Mouse (Mus musculus): ENCODE results near the gene Fam183b. TPM values are rescaled to one million over a fixed set of nuclear protein-coding genes. Genes with fewer than 3 reads are reported as not detected.
"Not testable (repeated sequence)": the region's sequence is repeated elsewhere in the genome, so short reads cannot be mapped to it uniquely, and the experiment has no call there.

The Fam183b gene
- not detected for total RNA-seq (2021)
- long read RNA-seq, experiment 1: 0 reads
- long read RNA-seq, experiment 2: 0 reads

DNA sequence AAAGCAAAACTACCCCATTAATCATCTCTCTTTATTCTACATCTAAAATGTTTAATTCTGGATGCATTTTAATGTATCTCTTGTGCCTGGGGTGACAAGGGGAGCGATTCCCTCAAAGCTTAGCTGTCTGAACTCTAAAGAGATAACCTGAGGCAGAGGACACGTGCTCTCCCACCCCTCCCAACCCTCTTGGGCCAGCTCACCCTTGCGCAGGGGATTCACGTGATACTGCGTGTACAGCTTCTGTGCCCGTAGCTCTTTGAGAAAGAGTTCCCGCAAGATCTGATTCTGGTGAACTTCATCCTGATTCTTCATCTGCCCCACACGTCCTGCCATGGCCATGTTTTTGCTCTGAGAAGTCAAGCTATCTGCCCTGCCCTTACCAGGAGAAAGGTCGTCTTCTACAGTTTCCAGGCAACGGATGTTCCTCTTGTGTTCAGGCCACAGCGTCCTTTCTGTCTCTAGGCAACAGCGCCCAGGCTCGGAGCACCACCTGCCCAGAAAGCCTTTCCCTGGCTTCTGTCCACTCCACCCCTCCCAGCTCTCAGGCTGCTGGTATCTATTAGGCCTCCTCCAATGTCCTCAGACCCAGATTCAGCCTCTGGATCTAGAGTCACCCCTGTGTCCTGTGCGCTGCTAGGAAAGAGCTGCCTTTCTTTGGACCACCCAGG lies at the start of gene Fam183b:
TSS of gene Fam183b (minus strand) at position 403 of the 671 bp plus-strand sequence.
- DNase-seq: peak; percentile 7 to 39

DNA sequence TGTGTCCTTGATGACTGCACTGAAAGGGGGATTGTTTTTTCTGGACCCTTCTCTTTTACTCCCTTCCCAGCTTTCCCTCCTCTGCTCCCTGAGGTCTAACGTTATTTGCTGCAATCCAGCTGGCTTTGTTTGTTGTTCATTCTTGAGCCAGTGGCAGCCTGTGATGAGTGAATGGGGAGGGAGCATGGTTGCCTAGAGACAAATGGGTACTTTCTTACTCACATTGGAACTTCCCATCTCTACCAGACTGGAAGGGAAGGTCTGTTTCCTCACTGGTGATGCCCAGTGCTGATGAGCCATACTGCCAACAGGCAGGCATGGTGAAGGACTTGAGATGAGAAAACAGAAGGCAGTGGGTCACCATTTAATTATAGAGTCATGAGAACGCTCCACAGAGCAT lies 48.0 kb upstream of the Fam183b start:
- DNase-seq: no peak

DNA sequence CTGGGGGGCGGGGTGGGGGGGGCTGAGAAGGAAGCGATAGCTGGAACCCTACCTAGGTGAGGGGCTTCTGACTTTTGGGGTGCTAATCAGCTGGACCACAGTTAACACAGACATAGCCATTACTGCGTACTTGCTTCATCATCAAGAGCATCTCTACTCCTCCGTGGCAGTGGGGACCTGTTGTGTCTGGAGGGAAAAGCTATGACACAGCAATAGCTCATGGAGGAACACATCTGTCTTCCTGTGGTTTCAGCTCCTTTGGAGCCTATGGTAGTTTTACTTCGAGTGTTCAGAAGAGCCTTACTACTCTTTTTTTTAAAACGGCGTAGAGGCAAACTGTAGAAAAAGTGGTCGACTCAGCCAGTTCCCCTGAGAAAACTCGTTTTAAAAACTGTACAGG lies 45.9 kb upstream of the Fam183b start:
- no peak for DNase-seq

DNA sequence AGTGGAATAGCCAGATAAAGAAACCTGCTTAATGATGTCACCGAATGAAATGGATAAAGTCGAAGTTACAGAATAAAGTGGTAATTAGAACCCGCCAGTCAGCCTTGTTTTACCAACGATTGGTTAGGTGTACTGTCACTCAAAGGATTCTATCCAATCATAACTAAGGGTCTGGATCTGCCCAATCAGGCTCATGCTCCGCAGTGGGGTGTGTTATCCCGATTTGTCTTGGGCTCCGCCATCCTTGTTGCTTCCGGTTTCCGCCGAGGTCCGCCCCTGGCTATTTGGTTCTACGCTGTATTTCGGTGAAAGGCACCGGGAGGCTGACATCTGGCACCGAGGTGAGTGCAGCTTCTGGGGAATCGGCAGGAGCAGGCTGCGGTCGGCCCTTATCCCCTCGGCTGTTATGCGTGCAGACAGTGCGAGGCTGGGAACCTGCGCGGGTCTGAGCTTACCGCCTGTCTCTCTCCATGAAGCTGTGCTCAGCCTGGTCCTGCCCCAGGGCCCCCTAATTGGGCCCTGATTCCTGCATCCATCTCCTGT lies 45.2 kb upstream of the Fam183b start, which contains the start of gene Gm12258:
TSS of gene Gm12258 (plus strand) at position 240 of the 543 bp plus-strand sequence.
- peak; percentile 97 for DNase-seq

DNA sequence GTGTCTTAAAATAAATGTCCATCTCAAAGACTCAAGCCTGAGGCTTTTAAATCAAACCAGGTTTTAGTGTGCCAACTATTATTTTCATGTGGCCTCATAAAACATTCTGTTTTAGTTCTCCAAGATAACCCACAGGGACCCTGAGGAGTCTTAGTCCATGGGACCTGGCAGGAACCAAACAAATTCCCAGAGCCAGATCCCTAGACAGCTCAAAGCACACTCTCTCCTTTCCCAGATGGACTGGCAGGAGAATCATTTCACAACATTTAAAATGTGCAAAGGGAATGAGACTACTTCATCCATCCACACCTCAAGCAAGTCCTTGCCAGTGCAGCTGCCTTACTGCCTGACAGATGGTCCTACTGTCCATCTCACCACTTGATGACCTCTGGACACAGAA lies 37.2 kb upstream of the Fam183b start, which contains the start of gene Olfr311:
TSS of gene Olfr311 (plus strand) at position 301 of the 400 bp plus-strand sequence.
- DNase-seq: not testable (repeated sequence)

DNA sequence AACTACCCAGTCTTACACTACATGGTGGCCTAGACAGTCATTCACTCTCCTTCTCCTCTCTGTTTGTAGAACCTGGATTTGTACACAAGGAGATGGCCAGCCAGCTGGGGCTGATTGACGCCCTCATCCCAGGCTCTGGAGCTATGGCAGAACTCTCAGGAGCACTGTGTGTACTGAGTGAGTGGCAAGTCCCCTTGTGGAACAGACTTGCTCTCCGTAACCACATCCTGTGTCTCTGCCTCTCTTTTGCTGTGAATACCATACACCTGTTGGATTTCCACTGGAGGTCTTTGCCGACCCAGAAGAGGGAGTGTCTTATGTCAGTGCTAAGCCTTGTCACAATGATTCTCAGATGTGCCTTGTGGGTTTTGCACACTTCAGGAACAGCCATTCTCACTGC lies 30.8 kb upstream of the Fam183b start:
- DNase-seq: not testable (repeated sequence)

DNA sequence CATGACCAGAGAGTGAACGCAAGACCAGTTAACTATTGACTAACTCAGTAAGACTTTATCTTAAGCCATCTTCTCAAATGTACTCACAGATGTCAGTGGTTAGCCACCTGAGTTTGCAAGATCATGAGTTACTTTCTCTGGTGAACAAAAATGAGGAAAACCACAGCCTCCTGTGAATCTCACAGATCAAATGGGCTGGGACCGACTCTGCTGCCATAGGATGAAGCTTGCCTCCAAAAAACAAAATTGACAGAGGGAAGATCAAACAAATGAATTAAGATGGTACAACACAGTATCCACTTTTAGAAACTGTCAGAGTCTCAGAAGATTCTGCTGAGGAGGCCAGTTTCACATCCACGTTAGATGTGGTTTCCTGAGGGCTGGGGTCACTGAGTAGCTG lies 28.0 kb upstream of the Fam183b start:
- no peak for DNase-seq

DNA sequence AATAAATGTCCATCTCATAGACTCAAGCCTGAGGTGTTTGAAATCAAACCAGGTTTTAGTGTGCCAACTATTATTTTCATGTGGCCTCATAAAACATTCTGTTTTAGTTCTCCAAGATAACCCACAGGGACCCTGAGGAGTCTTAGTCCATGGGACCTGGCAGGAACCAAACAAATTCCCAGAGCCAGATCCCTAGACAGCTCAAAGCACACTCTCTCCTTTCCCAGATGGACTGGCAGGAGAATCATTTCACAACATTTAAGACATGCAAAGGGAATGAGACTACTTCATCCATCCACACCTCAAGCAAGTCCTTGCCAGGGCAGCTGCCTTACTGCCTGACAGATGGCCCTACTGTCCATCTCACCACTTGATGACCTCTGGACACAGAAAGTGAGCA lies 27.2 kb upstream of the Fam183b start, which contains the start of gene Olfr312:
TSS of gene Olfr312 (plus strand) at position 301 of the 400 bp plus-strand sequence.
- not testable (repeated sequence) for DNase-seq

DNA sequence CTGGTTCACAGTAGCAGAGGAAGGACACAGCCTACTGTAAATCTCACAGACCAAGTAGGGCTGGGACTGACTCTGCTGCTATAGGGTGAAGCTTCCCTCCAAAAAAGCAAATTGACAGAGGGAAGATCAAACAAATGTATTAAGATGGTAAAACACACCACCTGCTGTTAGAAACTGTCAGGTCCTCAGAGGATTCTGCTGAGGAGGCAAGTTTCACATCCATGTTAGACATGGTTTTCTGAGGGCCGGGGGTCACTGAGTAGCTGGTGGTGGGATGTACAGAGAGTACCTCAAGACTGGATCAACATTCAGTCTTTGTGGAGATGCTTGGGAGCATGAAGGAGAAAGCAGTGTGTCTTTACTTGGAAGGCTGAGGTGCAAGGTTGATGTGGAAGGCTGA lies 13.9 kb upstream of the Fam183b start:
- no peak for DNase-seq

DNA sequence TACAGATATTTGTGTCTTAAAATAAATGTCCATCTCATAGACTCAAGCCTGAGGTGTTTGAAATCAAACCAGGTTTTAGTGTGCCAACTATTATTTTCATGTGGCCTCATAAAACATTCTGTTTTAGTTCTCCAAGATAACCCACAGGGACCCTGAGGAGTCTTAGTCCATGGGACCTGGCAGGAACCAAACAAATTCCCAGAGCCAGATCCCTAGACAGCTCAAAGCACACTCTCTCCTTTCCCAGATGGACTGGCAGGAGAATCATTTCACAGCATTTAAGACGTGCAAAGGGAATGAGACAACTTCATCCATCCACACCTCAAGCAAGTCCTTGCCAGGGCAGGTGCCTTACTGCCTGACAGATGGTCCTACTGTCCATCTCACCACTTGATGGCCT lies 12.9 kb upstream of the Fam183b start, which contains the start of gene Olfr313:
TSS of gene Olfr313 (plus strand) at position 301 of the 400 bp plus-strand sequence.
- DNase-seq: not testable (repeated sequence)

DNA sequence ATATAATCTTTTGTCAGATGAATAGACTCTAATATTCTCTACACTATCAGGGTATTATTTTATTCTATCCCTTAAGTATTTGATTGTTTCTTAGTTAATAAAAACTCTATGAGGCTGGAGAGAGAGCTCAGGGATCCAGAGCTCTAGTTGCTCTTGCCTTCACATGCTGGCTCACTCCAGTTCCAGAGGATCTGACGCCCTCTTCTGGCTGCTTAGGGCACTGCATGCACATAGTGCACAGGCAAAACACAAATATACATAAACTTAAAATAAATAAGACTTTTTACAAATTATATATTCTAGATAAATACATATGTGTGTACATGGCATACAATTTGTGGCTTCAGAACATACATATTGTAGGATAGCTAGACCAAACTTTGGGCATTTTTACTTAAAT lies 10.2 kb upstream of the Fam183b start:
- DNase-seq: no peak

DNA sequence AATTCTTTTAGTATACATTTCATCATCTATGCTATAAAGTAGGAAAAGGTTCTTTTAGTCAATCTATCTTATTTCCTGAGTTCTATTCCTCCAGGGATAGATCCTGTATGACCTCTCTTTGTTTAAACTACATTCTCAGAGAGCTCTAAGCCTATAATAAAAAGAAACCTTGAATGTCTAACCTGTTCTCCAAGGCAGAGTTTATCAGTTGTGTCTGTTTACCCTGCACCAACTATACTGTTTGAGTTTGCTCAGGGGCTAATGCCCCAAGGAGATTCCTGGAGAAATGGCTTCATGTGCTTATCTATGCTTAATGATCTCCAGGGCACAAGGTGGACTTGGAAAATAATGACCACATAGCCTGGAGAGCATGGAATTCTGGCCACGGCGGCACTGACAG lies 2.6 kb upstream of the Fam183b start:
- no peak for DNase-seq

DNA sequence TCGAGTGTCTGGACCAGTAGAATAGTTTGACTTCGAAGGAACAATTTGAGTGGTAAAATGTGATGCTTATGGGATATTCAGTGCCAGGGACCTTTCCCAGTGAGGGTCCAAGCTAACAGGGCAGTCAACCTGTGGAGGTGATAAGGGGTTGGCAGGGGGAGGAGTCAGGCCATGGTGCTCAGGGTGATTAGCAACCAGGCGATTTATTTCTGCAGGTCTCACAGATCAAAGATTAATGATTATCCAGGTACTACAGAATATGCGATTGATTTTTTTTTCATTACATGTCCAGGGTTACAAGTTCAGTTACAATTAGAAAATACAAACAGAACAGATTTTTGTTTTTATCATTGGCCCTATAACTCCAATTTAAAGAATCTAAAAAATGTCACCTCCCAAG lies 2.1 kb upstream of the Fam183b start:
- DNase-seq: no peak

DNA sequence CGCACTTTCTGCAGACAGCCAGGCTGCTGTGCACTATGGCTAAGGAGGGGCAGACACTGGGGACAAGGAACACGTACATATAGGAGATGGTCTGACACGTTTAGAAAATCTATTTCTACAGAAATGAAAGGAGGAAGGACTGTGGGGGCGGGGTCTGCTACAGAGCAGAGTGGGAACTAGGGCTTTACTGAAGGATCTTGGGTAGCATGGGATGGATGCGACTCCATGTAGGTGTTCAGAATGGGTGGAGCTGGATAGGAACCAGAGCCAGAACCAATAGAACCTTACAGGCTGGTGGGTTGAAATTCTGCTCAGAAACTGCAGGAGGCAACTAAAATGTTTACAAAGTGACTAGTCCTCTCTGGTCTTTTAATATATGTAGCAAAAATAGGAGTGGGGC lies 2.0 kb downstream of the Fam183b start:
- DNase-seq: no peak

DNA sequence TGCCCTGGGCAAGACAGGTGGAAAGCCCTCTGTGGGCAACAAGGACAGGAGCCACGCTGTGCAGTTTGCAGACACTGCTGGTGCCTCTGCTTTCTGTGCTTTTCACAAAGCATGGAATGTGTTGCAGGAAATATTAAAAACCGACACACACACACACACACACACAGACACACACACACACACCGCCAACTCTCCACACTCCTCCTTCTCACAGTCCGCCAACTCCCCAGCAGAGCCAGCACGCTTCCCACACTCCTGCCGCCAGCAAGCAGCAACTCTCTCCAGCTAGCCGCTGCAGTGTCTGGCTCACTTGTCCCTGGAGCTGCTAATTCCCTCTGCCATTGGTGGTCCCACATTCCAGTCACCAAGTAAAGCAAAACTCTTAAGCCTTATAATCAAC lies 4.9 kb downstream of the Fam183b start:
- no peak for DNase-seq

DNA sequence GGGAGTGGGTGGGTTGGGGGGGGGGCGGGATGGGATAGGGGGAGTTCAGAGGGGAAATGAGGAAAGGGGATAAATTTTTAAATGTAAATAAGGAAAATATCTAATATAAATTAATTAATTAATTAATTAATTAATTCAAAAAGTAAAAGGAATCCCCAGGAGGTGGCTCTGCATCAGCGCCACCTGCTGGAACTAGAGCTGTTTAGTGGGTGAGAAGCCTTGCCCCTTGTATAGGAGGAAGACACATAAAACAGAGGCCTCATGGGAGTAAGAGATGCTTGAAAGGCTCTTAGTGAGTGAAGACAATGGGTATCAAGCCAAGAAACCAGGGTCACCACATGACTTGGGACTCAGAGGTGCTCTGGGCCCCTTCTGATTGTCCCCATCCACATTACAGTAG lies 5.9 kb downstream of the Fam183b start:
- no peak for DNase-seq

DNA sequence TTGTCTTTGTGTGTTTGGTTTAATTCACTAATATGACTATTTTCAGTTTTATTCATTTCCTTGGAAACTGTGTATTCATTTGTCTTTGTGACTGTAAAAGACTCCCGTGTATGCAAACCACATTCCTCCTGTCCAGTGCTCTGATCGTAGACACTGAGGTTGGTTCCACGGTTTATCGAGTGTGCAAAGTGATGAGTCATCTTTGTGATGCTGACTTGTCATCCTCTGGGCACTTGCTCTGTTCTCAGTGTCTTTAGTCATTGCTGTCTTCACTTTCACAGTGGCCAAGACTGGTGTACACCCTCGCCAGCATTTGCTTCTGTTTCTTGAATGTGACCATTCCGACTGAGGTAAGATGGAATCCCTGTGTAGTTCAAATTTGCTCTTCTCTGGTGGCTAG lies 11.1 kb downstream of the Fam183b start:
- no peak for DNase-seq

DNA sequence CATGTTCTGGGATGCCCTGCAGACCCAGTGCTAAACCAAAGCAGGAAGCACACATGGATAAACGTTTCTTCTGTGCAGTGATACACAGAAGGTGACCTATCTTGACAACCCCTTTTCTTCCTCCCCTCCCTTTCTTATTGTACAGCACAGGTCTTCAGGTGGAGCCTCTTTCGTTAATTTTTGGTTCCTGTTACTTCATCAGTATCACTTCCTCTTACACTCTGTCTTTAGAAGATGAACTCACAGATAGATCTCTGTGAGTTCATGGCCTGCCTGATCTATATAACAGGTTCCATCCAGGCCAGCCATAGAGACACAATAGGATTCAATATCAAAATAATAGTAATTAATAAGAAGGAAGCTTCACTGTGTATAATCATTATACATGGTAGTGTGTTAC lies 11.7 kb downstream of the Fam183b start:
- DNase-seq: no peak

DNA sequence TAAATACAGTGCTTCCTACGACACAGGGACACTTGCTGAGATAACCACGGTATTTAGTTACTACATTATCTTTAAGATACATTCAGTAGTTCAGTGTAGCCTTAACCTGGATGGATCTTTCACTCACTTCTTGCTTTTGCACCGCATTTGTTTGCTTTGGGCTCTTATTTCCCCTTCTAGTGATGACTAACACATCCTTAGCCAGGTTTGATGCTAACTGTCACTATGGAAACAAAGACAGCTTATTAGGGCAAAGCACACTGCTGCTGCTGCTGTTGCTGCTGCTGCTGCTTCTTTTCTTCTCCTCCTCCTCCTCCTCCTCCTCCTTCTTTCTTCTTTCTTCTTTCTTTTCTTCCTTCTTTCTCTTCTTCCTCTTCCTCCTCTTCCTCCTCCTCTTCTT lies 12.2 kb downstream of the Fam183b start:
- DNase-seq: no peak

DNA sequence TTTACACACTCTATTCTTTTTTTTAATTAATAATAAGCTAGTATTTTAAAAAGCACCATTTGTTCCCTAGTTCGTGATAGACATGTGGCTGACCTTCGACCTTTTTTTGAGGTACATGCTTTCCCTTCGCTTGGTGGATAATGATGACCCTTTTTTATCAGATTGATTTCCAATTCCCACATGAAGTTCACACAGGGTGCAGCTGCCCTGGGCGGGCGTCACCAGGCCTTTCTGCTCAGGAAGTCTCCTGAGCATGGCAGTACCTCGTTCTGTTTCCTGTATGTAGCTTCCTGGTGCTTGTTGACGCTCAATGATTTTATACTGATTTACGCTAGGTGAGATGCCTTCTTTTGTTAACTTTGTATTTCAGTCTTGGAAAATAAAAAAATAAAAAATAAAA lies 13.4 kb downstream of the Fam183b start:
- no peak for DNase-seq

DNA sequence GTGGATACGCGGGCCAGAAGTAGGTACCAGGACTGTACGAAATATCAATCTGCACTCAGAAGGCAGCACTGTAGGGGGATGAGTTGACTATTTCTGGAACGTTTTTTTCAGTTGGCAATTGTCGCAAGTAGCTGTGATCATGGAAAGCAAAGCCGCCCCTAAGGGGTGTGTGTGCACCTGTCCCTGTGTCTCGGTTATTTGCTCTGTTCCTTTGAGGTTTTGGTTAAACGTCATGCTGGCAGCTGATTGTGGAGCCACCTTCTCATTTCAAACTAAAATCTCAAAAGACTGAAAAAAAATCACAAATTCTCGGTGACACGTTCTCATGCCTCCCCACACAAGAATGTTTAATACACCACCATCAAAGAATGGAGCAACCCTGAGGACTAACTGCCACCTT lies 14.1 kb downstream of the Fam183b start:
- DNase-seq: no peak

DNA sequence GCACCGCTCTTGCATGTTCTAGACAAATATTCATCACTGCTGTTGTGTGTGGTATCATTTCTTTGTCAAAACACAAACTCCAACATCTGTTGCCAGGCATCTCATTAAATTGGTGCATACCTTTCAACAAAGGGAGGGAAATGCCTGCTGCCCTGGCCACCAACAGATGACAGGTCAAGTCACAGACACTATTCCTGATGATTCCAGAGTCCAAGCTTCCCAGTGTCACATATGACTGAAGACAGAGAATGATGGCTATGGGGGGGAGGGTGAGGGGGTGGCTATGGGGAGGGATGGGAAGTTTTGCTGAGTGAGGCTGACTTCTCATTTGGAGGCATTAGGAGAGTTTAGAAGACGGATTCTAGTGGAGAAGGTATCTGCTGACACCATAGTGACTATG lies 17.6 kb downstream of the Fam183b start:
- DNase-seq: no peak

DNA sequence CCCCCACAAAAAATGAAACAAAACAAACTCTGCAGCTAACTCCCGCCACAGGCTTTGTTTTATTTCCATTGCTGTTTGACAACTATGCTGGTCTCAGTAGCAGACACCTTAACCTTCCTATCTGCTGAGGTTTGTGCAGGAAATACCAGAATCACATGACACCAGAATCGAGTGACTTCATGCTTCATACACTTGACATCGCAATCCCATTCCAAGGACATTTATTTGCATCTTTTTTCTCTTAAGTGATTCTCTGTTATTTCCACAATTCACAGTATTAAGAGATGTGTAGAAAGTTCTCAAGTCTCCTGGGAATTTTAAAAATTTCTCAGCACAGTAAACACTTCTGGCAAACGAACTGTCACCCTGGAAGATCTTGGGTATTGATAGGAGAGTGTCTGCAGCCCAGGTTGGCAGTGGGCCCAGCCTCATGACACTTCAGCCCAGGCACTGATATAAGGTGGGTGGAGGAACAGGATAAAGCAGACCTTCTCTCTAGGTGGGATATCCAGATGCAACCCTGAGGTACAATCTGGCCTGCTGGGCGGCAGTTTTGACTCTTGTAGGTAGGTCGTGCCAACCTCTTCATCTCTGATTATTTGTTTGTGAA lies 19.2 kb downstream of the Fam183b start, which contains the start of gene Olfr314:
TSS of gene Olfr314 (plus strand) at position 473 of the 610 bp plus-strand sequence.
- DNase-seq: no peak

Data from heart, adult 18-20 months (tissue).